Mouse (Mus musculus) embryo, embryonic 10.5 days (tissue): ENCODE data around the gene Atp6v1g2.

Experiments used
- DNase-seq: peaks from one replicate; pipeline ENCODE4 v3.0.0-alpha.2; 2015; ENCODE audit warnings: low spot score

Atp6v1g2 gene

DNA sequence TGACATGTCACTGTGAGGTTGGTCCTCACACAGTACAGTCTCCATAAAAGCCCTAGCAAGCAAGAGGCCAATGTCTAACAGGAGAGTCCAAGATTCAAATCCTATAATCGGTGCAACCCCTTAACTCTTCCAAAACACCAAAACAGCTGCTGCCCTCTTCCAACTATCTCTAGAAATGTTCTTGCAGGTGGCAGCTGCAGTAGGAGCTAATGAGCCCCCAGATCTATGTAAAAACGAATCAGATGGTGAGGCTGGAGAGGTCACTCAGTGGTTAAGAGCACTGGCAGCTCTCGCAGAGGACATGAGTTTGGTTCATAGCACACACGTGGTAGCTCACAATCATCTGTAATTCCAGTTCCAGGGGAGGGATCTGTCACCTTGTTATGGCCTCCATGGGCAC lies 22.2 kb downstream of the Atp6v1g2 start:
- DNase-seq = no peak

DNA sequence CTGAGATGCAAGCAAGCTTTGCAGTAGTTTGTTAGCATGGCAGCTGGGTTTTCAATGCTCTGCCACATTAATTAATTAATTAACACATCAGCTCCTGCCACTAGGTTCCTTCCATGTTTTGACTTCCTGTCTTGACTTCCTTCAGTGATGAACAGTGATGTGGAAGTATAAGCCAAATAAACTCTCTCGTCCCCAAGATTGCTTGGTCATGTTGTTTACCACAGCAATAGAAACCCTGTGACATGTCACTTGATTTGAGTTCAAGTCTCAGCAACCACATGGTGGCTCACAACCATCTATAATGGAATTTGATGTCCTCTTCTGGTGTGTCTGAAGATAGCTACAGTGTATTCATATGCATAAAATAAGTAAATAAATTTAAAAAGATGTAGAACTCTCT lies 23.9 kb downstream of the Atp6v1g2 start:
- no peak for DNase-seq

DNA sequence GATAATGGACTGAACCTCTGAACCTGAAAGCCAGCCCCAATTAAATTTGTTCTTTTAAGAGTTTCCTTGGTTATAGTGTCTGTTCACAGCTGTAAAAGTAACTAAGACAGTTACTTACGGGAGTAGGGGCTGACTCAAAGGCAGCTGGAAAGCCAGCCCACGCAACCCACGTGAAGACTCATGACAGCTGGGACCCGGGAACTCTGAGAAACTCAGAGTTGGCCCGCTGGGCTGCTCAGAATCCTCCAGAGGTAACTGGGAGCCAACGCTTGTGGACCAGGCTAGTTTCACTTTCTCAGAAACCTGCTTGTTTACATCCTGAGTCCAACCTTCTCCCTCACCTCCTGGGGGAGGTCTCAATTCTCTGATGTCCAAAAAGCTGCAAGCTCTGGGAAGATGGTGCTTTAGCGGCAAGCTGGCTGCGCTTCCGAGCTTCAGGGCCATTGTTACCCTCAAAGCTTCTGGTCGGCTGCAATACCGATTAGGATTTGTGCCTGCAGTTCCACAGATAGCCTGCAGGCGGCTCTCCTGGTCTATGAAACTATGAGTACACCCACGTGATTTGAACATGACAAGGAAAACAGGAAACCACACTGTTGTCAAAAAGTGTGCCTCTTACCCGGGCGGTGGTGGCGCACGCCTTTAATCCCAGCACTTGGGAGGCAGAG lies 24.5 kb downstream of the Atp6v1g2 start:
- DNase-seq = peak; percentile 96

DNA sequence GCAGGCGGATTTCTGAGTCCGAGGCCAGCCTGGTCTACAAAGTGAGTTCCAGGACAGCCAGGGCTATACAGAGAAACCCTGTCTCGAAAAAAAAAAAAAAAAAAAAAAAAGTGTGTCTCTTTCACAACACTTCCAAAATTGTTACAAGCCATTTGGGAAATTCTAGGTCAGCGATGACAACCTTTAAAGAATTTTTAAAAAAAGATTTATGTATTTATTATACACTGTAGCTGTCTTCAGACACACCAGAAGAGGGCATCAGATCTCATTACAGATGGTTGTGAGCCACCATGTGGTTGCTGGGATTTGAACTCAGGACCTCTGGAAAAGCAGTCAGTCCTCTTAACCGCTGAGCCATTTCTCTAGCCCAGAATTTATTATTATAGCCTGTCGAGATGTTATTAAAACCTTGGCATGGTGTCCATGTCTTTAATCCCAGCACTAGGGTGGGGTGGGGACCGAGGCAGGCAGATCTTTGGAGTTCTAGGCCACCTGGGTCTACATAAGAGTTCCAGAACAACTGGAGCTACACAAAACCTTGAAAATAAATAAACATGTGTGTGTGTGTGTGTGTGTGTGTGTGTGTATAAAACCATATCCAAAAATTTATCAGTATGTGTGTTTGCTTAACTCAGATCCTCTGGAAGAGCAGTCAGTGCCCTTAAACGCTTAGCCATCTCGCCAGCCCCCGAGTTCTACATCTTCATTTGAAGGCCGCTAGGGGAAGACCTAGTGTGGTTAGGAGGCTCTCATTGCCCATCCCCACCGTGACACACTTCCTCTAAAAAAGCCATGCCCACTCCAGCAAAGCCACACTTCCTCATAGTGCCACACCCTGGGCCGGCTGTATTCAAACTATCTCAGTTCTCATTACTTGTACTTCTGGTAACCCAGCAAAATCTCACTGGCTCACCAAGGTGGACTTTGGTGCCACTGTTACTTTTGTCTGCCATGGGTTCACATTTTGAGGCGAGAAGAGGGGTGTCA lies 25.3 kb downstream of the Atp6v1g2 start:
- DNase-seq = no peak

DNA sequence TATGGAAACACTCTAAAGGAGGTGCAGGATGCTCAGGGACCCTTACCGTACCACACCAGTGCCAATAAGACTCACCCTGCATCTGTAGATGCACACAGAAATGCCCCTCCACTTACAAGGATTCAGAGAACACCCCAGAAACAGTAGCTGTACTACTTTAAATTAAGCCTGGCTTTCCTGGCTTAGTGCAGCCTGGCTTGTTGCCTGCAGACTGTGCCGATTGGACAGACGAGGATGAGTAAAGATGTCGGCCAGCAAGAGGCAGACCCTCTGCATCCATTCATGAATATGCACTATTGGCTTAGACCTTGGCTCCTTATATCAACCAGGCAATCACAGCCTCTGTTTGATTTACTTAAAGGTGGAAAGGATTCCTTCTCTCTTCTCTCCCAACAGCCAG lies 26.2 kb downstream of the Atp6v1g2 start:
- DNase-seq = no peak

DNA sequence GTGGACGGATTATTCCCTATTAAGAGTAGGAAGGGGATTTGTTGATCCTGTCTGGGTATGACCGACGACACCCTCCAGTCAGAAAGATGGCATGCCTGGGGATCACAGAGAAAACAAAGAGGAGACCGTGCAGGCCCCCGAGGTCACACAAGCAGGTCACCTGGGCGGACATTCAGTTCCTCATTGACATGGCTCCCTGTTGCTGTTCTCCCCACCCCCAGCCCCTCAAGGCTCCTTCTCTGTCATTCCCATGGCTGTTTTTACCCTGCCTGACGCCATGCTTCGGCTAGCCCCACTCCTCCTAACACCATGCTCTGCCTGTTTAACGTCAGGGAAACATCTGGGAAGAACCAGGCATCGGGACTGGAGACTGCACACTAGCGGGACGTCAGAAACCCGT lies 28.2 kb downstream of the Atp6v1g2 start:
- DNase-seq = no peak

DNA sequence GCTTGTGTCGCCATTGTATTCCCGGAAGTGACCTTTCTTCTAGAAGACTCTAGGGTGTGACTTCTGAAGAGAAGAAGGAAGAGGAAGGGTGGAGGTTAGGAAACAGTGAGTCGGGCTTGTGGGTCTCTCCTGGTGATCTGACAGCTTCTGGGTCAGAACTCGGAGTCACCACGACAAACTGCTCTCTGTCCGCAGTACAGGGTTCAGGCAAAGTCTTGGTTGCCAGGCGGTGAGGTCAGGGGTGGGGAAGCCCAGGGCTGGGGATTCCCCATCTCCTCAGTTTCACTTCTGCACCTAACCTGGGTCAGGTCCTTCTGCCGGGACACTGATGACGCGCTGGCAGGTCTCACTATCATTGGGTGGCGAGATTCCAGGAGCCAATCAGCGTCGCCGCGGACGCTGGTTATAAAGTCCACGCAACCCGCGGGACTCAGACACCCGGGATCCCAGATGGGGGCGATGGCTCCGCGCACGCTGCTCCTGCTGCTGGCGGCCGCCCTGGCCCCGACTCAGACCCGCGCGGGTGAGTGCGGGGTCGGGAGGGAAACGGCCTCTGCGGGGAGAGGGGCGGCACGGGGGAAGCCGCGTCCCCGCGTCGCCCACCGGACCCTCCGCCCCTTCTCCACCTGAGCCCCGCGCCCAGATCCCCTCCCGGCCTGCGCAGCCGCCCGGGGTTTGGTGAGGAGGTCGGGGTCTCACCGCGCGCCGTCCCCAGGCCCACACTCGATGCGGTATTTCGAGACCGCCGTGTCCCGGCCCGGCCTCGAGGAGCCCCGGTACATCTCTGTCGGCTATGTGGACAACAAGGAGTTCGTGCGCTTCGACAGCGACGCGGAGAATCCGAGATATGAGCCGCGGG lies 29.4 kb downstream of the Atp6v1g2 start, which contains the start of gene H2-D1:
H2-D1 (plus strand) TSS at position 67 of the 859 bp plus-strand sequence.
- DNase-seq = peak; percentile 92

DNA sequence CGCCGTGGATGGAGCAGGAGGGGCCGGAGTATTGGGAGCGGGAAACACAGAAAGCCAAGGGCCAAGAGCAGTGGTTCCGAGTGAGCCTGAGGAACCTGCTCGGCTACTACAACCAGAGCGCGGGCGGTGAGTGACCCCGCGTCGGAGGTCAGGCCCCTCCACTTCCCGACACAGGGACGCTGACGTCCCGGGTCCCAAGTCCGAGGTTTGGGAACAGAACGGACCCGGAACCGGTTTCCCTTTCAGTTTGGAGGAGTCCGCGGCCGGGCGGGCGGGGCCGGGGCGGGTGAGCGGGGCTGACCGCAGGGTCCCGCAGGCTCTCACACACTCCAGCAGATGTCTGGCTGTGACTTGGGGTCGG lies 30.0 kb downstream of the Atp6v1g2 start:
- DNase-seq = no peak

DNA sequence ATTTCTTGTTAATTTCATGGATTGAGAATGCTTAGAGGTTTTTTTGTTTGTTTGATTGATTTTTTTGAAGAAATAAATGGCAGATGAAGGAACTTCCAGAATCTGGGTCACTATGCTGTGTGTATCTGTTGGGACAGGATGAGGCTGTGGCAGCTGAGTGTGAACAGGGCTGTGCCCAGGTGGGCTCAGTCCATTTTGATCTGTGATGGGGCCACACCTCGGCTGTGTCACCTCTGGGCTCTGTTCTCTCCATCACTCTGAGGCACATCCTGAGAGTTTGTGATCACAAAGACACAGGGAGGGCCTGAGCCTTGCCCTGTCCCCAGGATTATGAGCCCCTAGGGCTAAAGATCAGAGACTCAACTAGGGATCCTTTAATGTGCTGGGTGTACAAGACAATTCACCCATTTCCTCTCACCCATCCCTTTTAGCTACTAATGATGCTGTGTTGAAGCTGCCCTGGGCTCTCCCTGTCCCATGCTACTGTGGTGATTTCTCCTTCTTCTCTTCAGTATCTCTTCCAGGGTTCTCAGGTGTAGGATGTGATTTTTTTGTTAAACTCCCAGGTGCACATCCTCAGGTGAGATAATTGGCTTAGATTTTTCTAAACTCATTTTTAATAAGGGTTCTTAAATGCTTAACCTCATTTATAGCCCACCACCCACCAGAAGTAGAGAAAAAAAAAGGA lies 34.1 kb downstream of the Atp6v1g2 start:
- DNase-seq = no peak

DNA sequence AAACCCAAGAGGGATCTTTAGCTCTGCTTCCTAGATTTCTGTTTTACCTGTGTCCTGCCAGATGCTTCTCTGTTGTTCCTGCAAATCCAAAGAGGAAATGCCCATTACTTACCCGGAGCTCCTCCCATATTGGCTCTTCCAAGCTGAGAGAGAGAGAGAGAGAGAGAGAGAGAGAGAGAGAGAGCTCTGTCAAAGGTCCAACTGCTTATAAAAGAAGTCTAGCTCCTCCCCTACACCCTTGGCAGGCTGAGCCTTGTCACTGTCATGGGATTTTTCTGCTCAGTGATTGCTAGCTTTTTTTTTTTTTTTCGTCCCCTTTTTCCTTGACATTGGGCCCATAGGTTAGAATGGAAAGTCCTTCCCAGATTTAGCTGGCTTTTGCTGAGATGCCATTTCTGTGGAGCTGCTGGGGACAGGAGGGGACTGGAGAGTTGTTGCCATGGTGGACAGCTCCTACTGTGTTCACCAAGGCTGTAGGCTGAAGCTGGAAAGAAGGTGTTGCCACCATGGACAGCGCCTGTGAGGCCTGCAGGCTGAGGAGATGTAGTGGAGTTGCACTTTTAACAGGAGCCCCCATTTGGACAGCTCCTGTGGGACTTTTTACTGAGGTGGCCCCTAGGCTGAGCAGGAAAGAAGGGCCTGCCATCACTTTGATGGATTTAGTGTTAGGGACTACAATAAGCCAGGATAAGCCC lies 36.3 kb downstream of the Atp6v1g2 start:
- peak; percentile 78 for DNase-seq

DNA sequence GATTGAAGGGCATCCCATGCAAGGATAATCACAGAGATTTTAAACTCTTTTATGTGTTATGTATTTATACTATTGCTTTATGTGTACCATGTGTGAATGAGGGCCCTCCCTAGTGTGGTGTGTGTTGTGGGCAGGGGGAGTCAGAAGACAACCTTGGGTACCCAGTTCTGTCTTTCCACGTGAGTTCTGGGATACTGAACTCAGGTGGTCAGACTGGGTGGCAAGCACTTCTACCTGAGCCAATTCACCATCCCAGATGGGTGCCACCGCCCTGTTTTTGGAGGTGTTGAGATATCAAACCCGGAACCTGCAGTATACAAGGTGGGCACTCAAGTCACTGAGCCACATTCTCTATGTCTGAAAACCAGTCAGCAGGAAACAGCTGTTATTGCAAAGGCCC lies 38.8 kb downstream of the Atp6v1g2 start:
- no peak for DNase-seq

DNA sequence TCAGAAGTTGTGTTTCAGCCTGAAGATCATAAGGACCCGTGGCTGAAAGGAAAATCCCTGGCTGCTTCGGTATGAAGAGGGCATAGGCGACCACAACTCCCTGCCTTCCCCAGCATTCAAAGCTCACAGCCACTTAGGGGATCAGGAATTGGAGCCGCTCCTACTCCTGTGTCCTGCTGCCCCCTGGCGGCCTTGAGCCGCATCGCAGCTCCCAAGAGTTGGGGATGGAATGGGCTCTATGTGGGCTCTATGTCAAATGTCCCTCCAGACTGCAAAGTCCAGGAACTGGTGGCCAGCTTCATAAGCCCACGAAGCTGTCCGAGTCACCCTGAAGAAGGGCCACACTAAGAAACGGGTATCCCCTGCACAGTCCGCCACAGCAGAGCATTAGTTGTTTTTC lies 41.3 kb downstream of the Atp6v1g2 start:
- DNase-seq = peak; percentile 87

DNA sequence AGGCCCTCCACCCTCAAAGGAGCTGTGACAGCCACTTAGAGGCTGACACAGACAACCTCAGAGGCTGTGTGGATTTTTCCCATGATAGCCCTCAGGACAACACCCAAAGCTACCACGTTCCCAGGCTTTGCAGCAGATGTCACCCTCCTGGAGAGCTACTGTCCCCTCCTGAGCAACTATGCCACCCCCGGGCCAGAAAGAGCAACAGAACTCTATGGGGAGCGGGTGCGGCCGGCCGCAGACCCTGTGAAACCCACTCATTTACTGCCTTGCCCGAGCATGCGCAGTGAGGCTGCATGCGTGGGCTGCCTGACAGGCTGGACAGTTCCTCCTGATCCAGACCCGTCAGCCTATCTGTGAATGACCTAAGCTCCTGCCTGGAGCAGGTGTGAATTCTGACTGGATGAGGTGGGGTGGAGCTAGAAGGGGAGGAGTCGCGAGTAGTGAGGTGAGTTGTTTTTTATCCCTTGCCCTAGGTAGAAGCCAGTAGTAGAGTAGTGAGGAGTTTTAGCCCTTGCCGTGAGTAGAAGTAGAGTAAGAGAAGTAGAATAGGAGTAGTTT lies 42.9 kb downstream of the Atp6v1g2 start:
- no peak for DNase-seq

DNA sequence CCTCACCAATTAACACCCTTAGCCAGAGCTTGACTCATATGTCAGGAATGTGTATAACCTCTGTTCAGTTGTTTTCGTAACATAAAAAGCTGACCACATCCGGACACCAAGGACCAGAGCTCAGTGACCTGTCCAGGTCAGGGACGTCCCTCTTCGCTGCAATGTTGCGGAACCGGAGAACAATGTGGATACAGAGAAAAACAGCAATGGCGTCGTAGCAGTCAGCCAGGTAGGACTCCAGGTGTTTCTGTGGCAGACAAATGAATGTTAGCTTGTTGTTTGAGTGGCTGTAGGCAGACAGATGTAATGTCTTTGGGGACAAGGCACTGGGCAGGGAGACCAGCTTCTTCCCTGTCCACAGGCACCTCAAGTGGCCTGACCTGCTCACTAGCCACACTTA lies 44.6 kb downstream of the Atp6v1g2 start:
- no peak for DNase-seq

DNA sequence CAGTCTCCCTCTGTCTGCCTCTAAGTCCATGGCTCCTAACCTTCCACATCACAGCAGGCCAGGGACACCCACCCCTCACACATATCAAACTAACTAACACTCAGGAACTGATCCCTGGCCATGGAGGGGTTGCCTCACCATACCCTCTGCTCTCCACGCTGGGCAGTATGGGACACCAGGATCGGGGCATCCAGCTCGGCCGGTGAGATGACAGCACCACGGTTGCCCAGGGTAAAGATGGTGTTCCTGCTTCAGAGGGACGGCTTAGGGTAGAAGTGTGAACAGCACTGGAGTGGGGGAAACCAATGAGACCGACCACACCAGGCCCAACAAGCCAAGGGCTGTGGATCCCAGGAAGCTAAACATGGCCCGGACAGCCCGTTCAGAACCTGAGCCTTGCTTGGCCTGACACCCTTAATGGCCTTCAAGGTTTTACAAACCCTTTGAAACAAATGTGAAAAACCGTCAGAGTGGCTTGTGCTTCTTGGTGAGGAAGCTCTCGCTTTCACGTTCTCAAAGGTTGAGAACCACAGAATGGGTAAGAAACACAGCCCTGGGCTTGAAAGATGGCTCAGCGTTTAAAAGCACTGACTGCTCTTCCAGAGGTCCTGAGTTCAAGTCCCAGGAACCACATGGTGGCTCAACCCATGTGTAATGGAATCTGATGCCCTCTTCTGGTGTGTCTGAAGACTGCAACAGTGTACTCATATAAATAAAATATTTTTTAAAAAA lies 45.7 kb downstream of the Atp6v1g2 start:
- no peak for DNase-seq

DNA sequence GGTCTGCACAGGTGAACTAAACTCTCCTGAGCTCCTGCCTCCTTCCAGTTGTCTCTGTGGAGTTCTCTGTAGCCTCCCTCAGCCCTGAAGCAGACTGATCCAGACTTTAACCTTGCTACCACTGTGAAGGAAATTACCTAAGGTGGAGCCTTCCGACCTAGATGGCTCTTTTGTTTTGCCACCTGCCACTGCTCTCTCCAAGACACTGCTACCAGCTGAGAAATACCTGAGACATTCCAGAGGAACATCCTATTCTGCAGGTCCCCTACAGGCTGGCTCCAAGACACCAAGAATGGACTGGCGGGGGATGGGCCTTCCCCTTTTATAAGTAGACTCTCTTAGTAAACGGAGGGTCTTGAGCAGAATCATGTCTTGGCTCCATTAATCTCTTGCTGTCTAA lies 46.8 kb downstream of the Atp6v1g2 start:
- no peak for DNase-seq

DNA sequence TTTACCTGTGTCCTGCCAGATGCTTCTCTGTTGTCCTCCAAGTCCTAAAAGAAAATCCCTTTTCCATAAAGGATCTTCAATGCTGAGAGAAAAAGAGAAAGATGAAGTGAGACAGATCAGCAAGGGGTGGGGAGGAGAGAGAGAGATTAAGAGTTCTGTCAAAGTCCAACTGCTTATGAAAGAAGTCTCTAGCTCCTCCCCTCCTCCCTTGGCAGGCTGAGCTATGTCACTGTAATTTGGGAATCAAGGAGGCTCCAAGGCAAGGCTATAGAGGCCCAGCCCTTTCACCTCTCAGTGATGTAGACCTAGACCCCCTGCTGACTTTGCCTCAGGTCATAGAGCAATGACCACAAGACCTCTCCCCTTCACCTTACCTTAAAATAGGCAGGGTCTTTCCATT lies 52.0 kb downstream of the Atp6v1g2 start:
- no peak for DNase-seq
